Mouse (Mus musculus): Measurements from ENCODE around the gene Eid1.

Gene Eid1

DNA sequence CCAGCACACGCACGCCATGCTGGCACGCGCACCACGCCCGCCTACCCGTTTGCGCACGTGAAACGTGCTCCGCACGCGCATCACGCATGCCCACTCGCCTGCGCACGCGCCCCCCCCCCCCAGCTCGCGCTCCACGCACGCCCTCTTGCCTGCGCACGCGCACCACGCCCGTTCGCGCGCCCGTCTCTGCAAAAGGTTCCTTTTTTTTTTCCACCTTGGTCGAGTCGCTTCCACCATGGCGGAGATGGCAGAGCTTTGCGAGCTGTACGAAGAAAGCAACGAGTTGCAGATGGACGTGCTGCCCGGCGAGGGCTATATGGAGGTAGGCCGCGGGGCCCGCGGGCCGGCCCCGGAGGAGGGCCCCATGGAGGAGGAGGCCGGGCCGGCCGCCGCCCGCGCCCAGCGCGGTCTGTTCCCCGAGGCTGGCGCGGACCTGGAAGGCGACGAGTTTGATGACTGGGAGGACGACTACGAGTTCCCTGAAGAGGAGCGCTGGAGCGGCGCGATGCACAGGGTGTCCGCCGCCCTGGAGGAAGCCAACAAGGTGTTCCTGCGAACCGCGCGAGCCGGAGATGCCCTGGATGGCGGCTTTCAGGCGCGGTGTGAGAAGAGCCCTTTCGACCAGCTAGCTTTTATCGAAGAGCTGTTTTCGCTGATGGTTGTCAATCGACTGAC lies at the start of gene Eid1:
Eid1 (plus strand) TSS at position 139 of the 675 bp plus-strand sequence.
- in situ Hi-C loops (cut with MboI): loop anchor here (25.0 kb wide), 1 partner anchor 839 kb away; the partner anchor contains the start of gene Atp8b4

DNA sequence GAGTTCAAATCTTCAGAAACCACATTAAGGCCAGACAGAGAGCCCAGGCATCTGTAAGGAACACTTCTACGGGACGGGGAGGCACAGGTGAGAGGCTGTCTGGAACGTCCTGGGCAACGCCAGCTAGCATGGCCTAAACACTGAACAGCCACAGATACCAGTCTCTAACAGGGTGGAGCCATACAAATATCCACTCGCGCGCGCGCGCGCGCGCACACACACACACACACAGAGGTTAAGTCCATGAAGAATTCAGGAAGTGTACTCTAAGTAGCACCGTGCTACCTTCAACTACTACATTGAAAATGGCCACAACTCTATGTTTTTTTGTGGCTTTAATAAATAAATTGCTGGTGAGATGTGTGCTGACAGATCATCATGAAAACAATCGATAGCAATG lies 49.7 kb upstream of the Eid1 start:
- in situ Hi-C loops (cut with MboI): loop anchor here (25.0 kb wide), 1 partner anchor 361 kb away; no protein-coding TSS in a partner anchor

DNA sequence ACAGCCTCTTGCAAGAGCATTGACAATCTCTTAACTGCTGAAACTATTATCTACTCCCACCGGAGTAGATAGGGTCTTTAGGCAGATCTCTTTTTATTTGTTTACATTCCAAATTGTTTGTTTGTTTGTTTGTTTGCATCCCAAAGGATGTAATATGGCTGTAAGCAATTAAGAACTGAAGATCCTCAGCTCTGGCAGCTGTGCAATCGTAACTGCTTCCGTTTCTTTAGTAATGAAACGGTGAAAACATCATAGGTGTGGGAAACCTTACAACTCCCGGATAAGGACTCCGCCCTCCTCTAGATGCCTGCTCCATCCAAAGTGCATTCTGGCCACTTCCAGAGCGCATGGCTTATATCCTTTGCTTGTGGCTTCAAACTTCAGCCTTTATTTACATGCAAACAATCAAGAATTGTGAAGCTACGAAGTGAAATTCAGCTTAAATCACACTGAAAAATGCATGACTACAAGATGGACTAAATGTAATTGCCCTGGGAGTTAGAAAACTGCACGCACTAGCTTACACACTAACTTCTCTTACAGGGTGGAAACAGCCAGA lies 48.7 kb upstream of the Eid1 start:
- in situ Hi-C loops (cut with MboI): loop anchor here (25.0 kb wide), 1 partner anchor 362 kb away; no protein-coding TSS in a partner anchor

DNA sequence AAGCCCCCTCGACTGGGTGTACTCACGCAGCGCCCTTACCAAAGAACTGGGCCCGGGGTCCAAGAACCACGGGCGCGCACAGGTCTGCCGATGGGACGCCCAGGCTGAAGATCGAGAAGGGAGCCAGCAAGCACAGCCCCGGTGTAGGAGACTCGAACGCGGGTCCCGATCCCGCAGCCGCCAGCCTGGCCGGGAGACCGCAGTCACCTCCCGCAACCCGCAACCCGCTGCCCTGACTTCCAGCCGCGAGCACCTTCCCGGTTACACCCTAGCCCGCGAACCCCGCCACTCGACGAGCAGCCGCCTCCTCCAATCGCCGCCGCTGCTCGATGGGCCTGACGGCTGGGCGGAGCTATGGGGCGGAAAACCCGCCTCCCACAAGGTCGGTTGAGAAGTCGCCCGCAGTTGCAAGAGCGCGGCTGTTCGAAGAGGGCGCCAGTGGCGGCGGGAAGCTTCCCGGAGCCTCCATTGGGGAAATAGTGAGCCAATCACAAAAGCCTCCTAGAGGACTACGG lies 48.0 kb upstream of the Eid1 start, which contains the start of gene Cep152:
Cep152 (minus strand) TSS at position 277 of the 515 bp plus-strand sequence.
- in situ Hi-C loops (cut with MboI): loop anchor here (25.0 kb wide), 1 partner anchor 363 kb away; no protein-coding TSS in a partner anchor

DNA sequence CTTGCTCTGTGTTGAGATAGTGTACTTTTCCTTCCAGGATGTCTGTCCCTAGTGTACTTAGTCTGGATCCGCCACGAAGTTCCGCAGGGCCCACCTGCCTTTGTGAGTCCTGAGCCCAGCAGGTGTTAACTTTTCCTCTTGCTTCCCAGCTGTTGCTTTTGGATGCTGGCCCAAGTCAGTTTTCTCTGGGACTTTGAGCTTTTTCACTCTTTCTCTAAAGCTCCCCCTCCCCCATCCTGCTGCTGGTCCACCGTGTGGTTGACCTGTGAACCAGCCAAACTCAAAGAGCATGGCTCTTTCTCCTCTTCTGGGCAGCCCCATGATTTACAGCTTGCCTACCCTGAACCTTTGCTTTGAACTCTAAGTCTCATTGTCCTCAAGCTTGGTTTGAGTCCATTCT lies 46.4 kb upstream of the Eid1 start:
- in situ Hi-C loops (cut with MboI): no loop called here

DNA sequence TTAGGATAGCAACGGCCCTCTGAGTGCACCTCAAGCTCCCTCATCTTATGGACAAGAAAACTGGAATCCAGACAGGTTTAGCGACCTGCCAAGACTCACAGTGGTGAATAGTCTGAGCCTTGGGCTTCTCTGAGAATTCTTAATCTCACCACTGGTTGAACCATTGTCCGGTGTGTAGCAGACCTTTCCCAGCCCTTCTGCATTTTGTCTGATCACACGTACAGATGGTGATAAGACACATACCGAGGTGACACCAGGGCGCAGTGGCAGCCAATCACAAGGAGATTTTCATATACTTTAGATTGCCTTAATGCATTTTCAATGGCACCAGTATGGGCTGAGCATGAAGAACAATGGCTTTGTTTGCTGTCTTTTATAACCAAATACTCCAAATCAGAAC lies 44.4 kb upstream of the Eid1 start:
- in situ Hi-C loops (cut with MboI): no loop called here

DNA sequence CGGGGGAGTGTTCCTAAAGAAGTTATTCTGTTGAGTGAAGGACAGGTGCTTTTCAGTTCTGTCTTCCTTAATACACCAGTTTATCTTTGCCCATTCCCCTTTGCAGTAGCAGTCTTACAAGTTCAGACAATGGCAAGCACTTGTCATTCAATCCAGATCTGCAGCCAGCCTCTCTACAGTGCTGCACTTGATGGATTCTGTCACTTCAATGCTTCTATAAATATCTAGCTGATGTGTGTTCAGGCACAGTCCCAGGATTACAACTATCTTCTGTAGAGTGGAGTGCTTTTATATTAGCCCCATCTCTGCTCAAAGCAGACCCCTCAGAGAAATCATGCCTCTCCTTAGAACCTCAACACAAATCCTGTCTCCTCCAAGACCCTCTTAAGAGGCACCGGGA lies 42.9 kb upstream of the Eid1 start:
- in situ Hi-C loops (cut with MboI): no loop called here

DNA sequence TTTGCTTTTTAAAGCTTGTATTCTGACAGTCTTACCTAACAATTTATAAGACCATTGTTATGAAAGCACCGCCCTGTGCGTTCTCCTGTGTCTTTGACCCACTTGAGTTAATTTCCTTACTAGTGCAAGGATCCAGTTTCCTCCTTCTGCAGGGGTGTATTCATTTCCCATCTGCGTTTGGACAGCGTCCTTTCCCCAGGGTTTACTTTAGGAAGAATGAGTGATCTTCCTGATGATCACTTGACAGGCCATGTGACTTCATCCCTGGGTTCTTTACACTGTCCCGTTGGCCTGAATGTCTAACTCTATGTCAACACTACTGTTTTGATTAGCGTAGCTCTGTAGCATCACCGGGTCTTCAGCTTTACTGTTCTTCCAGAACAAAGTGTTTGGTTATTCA lies 35.6 kb upstream of the Eid1 start:
- in situ Hi-C loops (cut with MboI): no loop called here

DNA sequence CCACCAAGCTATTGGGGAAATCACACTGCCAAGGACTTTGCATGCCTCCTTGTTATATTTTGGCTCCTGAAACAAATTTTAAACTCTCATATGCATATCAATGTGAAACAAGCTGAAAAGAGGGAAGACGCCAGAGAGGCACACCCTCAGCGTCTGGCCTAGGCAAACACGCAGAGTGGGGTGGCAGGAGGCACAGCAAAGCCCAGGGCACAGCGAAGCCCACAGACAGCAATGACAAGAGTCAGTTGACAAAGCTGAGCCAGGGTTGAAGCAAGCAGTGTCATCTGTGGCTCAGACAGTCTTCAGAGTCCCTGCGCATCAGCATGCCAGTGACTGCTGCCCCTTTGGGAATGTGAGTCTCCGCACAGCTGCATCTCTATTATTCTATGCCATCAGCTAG lies 28.0 kb upstream of the Eid1 start:
- in situ Hi-C loops (cut with MboI): no loop called here

DNA sequence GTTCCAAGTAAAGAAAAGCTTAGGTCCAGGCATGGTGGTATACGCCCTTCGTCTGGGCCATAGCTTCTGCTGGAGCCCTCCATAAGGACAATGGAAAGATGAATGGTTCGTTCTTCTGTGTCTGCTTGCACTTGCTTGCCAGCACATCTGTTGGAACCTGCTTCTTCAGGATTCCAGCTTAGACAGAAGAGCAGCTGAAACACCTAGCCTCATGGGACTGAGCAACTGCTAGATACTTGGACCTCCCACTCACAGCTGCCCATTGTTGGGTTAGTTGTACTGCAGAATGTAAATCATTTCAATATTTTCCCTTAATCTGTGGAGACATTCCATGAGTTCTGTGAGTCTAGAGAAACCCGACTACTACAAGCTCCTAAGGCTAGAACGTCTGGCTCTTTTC lies 22.9 kb upstream of the Eid1 start:
- in situ Hi-C loops (cut with MboI): loop anchor here (25.0 kb wide), 1 partner anchor 862 kb away; the partner anchor contains the start of gene Atp8b4

DNA sequence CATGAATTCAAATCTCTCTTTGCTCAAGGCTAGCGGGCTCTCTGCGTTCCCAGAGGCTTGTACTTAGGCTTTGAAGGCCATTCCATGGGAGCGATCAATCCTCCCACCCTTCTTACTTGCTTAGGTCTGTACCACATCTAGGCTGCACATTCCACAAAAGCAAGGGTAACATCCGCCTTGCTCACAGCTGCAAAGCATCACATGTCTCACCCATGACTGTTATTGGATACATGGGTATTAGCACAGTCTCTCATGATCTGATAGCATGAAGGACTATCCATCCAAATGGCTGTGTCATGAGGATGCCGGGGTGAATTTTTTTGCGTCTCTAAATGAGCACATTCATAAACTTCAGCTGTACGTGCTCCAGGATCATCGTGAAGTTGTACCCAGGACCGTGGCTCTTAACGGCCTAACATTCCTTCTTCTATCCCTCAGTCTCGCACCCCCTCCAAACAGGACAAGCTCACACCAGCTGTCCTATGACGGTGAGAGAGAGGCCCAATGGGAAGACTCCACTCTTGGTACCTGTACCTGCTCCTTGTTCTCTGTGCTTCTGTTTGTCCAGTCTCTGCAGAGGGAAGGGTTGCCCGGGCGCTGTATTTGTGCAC lies 22.0 kb upstream of the Eid1 start:
- in situ Hi-C loops (cut with MboI): loop anchor here (25.0 kb wide), 1 partner anchor 861 kb away; the partner anchor contains the start of gene Atp8b4

DNA sequence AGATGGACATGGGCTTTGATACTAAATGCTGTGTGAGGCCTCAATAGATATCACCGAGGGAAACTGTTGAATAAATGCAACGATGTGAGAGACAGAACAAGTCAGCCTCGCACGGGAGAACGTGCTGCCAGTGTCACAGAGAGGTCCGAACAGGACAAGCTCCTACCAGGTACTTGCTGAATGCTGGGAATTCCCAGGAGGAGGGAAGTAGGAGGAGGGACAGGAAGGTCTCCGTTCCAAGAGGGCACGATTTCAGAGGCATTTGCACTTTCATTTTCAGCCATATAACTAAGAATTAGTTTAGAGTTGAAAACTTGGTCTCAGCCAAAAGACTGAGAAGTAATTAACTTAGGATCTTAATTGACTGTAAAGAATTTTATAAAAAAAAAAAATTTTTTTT lies 21.3 kb upstream of the Eid1 start:
- in situ Hi-C loops (cut with MboI): loop anchor here (25.0 kb wide), 1 partner anchor 861 kb away; the partner anchor contains the start of gene Atp8b4

DNA sequence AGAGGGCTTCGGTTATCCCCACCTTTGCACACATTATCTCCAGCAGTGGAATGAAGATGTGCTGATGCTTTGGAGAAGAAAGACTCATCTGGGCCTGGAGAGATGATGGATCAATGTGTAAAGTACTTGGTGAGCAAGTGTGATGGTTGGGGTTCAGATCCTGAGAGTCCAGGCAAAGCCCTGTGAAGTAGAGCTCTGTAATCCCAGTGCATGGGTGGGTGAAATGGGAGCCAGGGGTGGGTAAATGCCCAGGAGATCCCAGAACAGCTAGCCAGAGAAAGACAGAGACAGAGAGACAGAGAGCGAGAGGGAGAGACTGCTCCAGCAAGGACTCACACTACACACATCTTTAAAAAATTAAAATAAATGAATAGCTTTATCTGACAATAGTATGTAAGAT lies 19.6 kb upstream of the Eid1 start:
- in situ Hi-C loops (cut with MboI): loop anchor here (25.0 kb wide), 1 partner anchor 859 kb away; the partner anchor contains the start of gene Atp8b4

DNA sequence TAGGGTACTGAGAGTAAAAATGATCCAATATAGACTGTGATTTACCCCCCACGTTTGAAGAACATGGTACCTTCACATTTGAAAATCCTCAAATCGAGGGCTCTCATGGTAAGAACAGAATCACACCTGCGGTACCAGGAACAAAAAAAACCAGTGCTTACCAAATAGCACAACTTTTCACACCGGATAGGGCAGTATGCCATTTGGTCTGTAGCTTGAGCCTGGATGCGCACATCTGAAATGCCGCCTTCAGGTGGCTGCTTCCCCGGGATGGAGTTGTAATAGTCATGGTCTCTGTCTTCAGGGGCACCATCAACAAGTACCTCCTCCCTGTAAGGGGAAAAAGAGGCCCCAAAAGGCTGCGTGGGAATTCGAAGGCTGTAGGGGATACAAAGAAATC lies 17.5 kb upstream of the Eid1 start:
- in situ Hi-C loops (cut with MboI): loop anchor here (25.0 kb wide), 1 partner anchor 857 kb away; the partner anchor contains the start of gene Atp8b4

DNA sequence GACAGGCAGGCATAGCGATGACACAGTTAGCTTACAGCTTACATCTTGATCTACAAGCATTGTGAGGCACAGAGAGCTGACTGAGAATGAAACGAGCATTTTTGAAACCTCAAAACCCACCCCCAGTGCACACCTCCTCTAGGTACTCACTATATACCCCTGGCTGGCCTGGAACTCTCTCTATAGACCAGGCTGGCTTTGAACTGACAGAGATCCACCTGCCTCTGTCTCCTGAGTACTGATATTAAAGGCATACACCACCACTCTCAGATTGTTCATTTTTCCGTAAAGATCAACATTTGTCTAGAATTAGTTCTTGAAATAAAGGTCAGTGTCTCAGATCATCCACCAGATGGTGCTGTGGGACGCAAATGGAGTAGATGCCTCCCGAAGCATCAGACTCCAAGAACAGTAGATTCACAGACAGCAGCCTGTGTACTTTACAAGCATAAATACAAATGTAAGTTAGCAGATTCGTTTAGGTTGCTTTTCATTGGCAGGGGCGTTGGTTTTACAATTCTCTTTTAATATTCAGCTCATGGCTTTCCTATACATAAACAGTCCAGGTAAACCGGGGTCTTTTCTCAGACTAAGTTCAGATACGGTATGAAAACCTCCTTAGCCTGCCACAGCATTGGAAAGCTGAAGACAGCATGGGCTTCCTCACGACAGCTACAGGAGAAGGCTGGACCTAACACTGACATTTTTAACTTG lies 12.9 kb upstream of the Eid1 start:
- in situ Hi-C loops (cut with MboI): loop anchor here (25.0 kb wide), 1 partner anchor 852 kb away; the partner anchor contains the start of gene Atp8b4

DNA sequence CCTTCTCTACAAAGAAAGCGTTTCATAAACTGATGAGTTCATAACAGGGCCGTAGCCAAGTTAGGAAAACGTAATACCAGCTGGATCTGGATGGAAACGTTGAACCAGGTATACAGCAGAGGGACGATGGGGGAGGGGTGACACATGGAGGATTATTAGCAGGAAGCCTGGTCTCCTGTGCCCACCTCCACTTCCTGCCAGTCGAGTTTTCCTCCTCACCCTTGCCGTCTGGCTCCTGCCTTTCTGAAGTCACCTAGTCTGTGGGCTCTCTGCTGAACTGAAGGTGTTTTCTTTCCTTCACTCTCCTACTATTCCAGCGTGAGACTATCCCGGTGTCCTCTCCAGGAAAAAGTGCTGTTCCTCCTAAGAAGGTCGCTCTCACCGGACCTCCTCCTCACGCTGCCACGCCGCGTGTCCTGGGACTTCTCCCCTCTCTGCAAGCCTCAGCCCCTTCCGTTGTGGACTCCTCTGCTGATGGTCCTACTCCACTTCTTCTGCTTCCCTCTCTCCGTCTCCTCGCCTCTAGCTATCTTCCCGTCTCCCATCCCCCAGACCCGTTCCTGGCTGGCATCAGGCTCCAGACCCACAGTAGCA lies 12.3 kb upstream of the Eid1 start:
- in situ Hi-C loops (cut with MboI): loop anchor here (25.0 kb wide), 1 partner anchor 852 kb away; the partner anchor contains the start of gene Atp8b4

DNA sequence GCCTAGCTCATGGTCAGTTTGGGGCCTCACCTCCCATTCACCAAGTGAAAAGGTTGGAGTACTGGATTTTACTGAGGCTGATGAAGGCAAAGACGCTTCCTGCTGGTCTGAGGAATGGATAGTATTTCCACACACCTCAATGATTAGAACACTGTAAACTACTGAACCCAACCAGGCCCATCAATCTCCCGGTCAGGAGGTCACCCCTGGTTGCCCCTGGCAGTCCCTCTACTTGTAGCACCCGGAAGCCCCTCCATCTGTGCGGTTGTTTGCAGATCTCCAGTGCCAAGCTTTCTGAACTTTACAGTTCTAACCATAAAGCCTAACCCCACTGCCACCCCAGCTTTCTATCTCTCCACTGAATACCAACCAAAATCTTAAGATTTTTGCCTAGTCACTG lies 11.7 kb upstream of the Eid1 start:
- in situ Hi-C loops (cut with MboI): loop anchor here (25.0 kb wide), 1 partner anchor 851 kb away; the partner anchor contains the start of gene Atp8b4

DNA sequence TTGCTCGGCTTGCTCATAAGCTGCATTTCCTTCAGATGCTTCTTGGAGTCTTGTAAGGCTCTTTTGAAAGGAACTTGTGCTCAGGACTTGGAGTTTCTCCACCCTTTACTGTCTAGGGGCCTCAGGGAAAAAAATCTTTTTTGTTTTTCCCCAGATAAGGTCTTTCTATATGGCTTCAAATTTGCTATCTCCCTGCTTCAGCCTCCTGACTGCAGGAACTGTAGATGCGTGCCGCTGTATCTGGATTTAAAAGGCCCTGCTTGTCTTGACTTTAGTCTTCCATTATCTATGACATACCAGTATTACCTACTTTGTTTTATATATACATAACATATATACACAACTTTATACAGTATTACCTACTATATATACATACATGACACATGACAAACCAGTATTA lies 10.4 kb upstream of the Eid1 start:
- in situ Hi-C loops (cut with MboI): loop anchor here (25.0 kb wide), 1 partner anchor 850 kb away; the partner anchor contains the start of gene Atp8b4

DNA sequence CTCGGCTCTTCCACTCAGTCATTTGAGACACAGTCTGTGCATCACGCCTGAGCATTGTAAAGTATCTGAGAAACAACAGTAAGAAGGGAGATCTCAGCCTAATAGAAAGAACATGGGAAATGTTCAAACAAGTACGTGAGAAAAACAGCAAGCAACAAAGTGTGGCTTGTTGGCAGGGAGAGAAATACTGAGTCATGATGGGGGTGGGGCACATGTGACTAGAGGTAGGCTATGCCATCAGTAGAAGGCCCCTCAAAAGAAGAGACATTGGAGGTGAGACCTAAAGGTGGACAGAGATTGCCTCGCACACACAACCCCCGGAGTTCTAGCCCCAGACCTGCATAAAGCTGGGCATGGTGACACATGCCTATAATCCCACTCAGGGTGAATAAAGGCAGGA lies 7.7 kb upstream of the Eid1 start:
- in situ Hi-C loops (cut with MboI): loop anchor here (25.0 kb wide), 1 partner anchor 847 kb away; the partner anchor contains the start of gene Atp8b4

DNA sequence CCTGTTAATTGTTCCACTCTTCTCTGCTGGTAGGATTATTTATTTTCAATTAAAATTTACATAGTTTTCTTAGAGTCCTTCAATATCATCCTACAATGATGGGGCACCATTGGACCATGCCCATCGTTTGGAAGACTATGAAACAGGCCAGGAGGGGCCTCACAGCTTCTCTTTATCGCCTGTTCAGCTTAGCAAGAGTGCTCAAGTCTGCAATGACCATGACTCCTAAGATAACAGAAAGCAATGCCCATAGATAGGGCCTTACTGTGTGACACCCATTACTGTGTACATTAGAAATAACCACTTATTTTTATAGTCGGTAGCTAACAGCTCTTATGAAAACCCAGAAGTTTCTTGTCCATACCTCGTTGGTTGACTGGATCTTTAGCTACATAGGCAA lies 7.0 kb upstream of the Eid1 start:
- in situ Hi-C loops (cut with MboI): loop anchor here (25.0 kb wide), 1 partner anchor 846 kb away; the partner anchor contains the start of gene Atp8b4

DNA sequence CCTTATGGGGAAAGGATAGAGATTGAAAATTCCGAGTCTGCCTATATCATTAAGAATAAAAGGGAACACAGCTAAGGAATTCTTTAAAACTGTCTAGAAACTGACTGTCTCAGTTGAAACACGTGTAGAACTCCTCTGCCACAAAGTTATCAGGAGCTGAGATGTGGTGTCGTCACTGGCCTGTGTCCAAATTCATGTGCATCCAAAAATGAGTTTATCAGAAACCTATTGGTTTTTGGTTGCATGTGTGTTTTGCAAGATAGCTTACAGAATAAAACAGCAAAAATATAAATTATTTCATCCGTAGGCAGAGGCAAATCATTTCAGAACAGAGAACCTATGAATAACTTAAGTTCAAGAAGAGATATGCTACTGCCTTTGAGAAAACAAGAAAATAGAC lies 6.2 kb upstream of the Eid1 start:
- in situ Hi-C loops (cut with MboI): loop anchor here (25.0 kb wide), 1 partner anchor 846 kb away; the partner anchor contains the start of gene Atp8b4

All from mature B cell (primary cell).